Mouse (Mus musculus): Measurements from ENCODE around the gene Echdc3. TPM values are rescaled to one million over a fixed set of nuclear protein-coding genes. Genes with fewer than 3 reads are reported as not detected.
A peak's percentile ranks its signal among the peaks of the same experiment; 100 is the strongest.

Echdc3 gene
- polyA plus RNA-seq, 1 experiment from 2014 or later, result 7.0 TPM

GRCm38 (mm10) chr2:6189675-6189998 is 23.2 kb downstream of the Echdc3 start:
- no peaks in the 10 kb centered on the region for H3K27me3 ChIP-seq (ENCODE audit: control insufficient read depth, insufficient read depth, low read length)
- peaks cover 2% of the 10 kb centered on the region; the same call in 1 of the 2 replicates for H3K9me3 ChIP-seq (ENCODE audit: control insufficient read depth, low read length)
- ATAC-seq (ENCODE audit: low FRiP score, low TSS enrichment), result no peak
- H3K4me1 ChIP-seq (ENCODE audit: control insufficient read depth, insufficient read depth, low read length), result peaks cover 7% of the 10 kb centered on the region
- no peaks in the 10 kb centered on the region for H3K36me3 ChIP-seq (ENCODE audit: control insufficient read depth, insufficient read depth, low read length)
- H3K27ac ChIP-seq (ENCODE audit: low read depth, low read length), result no peak overlapping the region
- H3K9ac ChIP-seq (ENCODE audit: low read depth, low read length), result no peak overlapping the region
- no peak overlapping the region for H3K4me2 ChIP-seq (replicated peaks; ENCODE audit: low read depth, low read length)
- H3K4me3 ChIP-seq (ENCODE audit: low read length), result no peak overlapping the region
- 67% methylated on average over 2 of the region's 2 CpGs for WGBS

DNA sequence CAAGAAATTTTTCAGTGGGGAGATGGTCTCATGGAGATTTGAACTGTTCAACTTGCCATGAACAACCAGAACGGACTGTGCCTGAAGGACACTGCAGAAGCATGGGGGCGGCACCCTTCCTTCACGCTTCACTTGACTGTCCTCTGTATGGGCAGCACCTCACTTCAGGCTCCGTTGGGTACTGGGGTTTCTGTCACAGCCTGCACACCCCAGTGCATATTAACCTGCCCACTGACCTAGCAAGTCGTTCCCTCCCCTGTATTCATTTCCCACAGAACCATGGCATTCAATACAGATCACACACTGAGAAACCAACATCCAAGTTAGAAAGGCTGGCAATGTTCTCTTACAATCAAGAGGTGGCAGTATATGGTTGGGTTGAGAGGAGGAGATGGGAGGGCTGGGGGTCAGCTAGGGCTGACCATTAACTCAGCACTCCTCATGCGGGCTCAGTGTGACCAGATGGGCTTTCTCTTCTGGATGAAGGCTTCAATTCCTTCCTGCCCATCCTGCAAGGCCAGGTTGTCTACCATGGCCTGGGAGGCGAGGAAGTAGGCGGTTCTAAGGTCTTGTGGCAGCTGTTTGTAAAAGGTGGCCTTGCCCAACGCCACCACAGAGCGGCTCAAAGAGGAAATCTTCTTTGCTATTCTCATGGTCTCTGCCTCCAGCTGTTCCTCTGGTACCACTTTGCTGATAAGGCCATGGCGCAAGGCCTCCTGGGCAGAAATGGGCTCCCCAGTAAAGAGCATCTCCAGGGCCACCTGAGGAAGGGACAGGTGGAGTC is 23.8 kb downstream of the Echdc3 start:
- Histone ChIP-seq H3K27me3 (ENCODE audit: control insufficient read depth, insufficient read depth, low read length) (no peaks in the 10 kb centered on the region), H3K36me3 (ENCODE audit: control insufficient read depth, insufficient read depth, low read length) (no peaks in the 10 kb centered on the region), H3K9me3 (ENCODE audit: control insufficient read depth, low read length) (peaks cover 5% of the 10 kb centered on the region; the same call in 1 of the 2 replicates), H3K4me3 (ENCODE audit: low read length) (no peak overlapping the region), H3K4me2 (replicated peaks; ENCODE audit: low read depth, low read length) (no peak overlapping the region), H3K9ac (ENCODE audit: low read depth, low read length) (no peak overlapping the region), H3K27ac (ENCODE audit: low read depth, low read length) (no peak overlapping the region), H3K4me1 (ENCODE audit: control insufficient read depth, insufficient read depth, low read length) (peaks cover 7% of the 10 kb centered on the region)
- 63% methylated on average over 11 of the region's 11 CpGs for WGBS
- ATAC-seq (ENCODE audit: low FRiP score, low TSS enrichment), result peak; percentile 76

GRCm38 (mm10) chr2:6187418-6187817 is 25.4 kb downstream of the Echdc3 start:
- H3K9me3 ChIP-seq (ENCODE audit: control insufficient read depth, low read length), result peaks cover 5% of the 10 kb centered on the region; the same call in 1 of the 2 replicates
- H3K4me2 ChIP-seq (replicated peaks; ENCODE audit: low read depth, low read length), result no peak overlapping the region
- H3K4me1 ChIP-seq (ENCODE audit: control insufficient read depth, insufficient read depth, low read length), result peaks cover 7% of the 10 kb centered on the region; the same call in 1 of the 2 replicates
- ATAC-seq (ENCODE audit: low FRiP score, low TSS enrichment), result peak; percentile 68
- 45% methylated on average over 11 of the region's 11 CpGs for WGBS
- no peak overlapping the region for H3K9ac ChIP-seq (ENCODE audit: low read depth, low read length)
- no peaks in the 10 kb centered on the region for H3K27me3 ChIP-seq (ENCODE audit: control insufficient read depth, insufficient read depth, low read length)
- no peak overlapping the region for H3K27ac ChIP-seq (ENCODE audit: low read depth, low read length)
- no peak overlapping the region for H3K4me3 ChIP-seq (ENCODE audit: low read length)
- no peaks in the 10 kb centered on the region for H3K36me3 ChIP-seq (ENCODE audit: control insufficient read depth, insufficient read depth, low read length)

GRCm38 (mm10) chr2:6186913-6187312 is 25.9 kb downstream of the Echdc3 start:
- H3K9me3 ChIP-seq (ENCODE audit: control insufficient read depth, low read length), result peaks cover 5% of the 10 kb centered on the region; the same call in 1 of the 2 replicates
- H3K9ac ChIP-seq (ENCODE audit: low read depth, low read length), result no peak overlapping the region
- H3K27me3 ChIP-seq (ENCODE audit: control insufficient read depth, insufficient read depth, low read length), result no peaks in the 10 kb centered on the region
- H3K27ac ChIP-seq (ENCODE audit: low read depth, low read length), result no peak overlapping the region
- WGBS, result 49% methylated on average over 4 of the region's 4 CpGs
- no peak for ATAC-seq (ENCODE audit: low FRiP score, low TSS enrichment)
- H3K36me3 ChIP-seq (ENCODE audit: control insufficient read depth, insufficient read depth, low read length), result no peaks in the 10 kb centered on the region
- no peak overlapping the region for H3K4me3 ChIP-seq (ENCODE audit: low read length)
- H3K4me2 ChIP-seq (replicated peaks; ENCODE audit: low read depth, low read length), result no peak overlapping the region
- peaks cover 7% of the 10 kb centered on the region; the same call in 1 of the 2 replicates for H3K4me1 ChIP-seq (ENCODE audit: control insufficient read depth, insufficient read depth, low read length)

DNA sequence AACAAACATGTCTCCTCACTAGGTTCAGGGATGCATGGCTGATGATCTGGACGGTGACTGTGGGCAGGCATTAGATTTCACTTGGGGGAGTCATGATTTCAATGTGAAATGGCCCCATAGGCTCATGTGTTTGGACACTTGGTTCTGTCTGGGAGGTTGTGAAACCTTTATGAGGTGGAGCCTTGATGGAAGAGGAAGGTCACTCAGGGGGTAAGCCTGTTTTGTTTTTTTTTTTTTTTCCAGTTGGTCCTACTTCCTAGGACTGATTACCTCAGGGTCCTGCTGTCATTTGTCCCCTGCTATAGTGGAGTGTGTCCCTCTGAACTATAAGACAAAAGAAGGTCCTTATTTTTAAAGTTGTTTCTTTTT is 33.1 kb downstream of the Echdc3 start:
- H3K9me3 ChIP-seq (ENCODE audit: control insufficient read depth, low read length), result peaks cover 3% of the 10 kb centered on the region; the same call in 1 of the 2 replicates
- no peaks in the 10 kb centered on the region for H3K36me3 ChIP-seq (ENCODE audit: control insufficient read depth, insufficient read depth, low read length)

GRCm38 (mm10) chr2:6178901-6179748 is 33.7 kb downstream of the Echdc3 start:
- no peak overlapping the region for H3K27ac ChIP-seq (ENCODE audit: low read depth, low read length)
- no peak overlapping the region for H3K4me3 ChIP-seq (ENCODE audit: low read length)
- no peaks in the 10 kb centered on the region for H3K4me1 ChIP-seq (ENCODE audit: control insufficient read depth, insufficient read depth, low read length)
- H3K9ac ChIP-seq (ENCODE audit: low read depth, low read length), result no peak overlapping the region
- H3K9me3 ChIP-seq (ENCODE audit: control insufficient read depth, low read length), result no peaks in the 10 kb centered on the region
- 43% methylated on average over 16 of the region's 16 CpGs for WGBS
- H3K27me3 ChIP-seq (ENCODE audit: control insufficient read depth, insufficient read depth, low read length), result no peaks in the 10 kb centered on the region
- H3K4me2 ChIP-seq (replicated peaks; ENCODE audit: low read depth, low read length), result no peak overlapping the region
- H3K36me3 ChIP-seq (ENCODE audit: control insufficient read depth, insufficient read depth, low read length), result no peaks in the 10 kb centered on the region
- ATAC-seq (ENCODE audit: low FRiP score, low TSS enrichment), result peak; percentile 51

More for the DNA sequence above, 33.1 kb downstream of the Echdc3 start:
- H3K27ac ChIP-seq (ENCODE audit: low read depth, low read length), result no peak overlapping the region
- no peaks in the 10 kb centered on the region for H3K4me1 ChIP-seq (ENCODE audit: control insufficient read depth, insufficient read depth, low read length)
- no peak overlapping the region for H3K4me2 ChIP-seq (replicated peaks; ENCODE audit: low read depth, low read length)
- H3K27me3 ChIP-seq (ENCODE audit: control insufficient read depth, insufficient read depth, low read length), result no peaks in the 10 kb centered on the region
- ATAC-seq (ENCODE audit: low FRiP score, low TSS enrichment), result 0 out of 2 replicates have a peak, but pooled peaks have one; percentile 30
- no peak overlapping the region for H3K9ac ChIP-seq (ENCODE audit: low read depth, low read length)
- H3K4me3 ChIP-seq (ENCODE audit: low read length), result no peak overlapping the region
- 21% methylated on average over 1 of the region's 1 CpGs for WGBS

- no peak overlapping the region for H3K9ac ChIP-seq (ENCODE audit: low read depth, low read length)
- ATAC-seq (ENCODE audit: low FRiP score, low TSS enrichment), result peak; percentile 72; the same call in 1 of the 2 replicates
- WGBS, result 18% methylated on average over 3 of the region's 3 CpGs
Measured at GRCm38 (mm10) chr2:6173013-6173412, 39.8 kb downstream of the Echdc3 start.

DNA sequence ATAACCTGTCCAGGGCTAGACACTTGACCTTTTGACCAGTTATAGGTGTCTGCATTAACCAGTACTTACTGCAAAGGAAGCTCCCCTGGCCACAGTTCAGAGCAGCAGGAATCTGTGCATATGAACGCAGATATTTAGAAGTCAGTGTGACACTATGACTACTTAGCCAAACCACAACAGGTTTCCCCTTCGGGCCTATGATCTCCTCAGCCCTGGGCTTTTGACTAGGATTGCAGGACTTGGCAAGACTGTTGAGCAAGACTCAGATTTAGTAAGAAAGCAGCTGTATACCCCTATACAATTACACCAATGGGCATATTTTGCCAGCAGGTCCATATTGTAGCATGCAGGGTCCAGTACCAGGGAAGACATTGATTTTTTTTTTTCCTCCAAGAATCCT is 44.3 kb downstream of the Echdc3 start:
- no peak for ATAC-seq (ENCODE audit: low FRiP score, low TSS enrichment)
- H3K4me2 ChIP-seq (replicated peaks; ENCODE audit: low read depth, low read length), result no peak overlapping the region
- no peak overlapping the region for H3K9ac ChIP-seq (ENCODE audit: low read depth, low read length)
- H3K27me3 ChIP-seq (ENCODE audit: control insufficient read depth, insufficient read depth, low read length), result no peaks in the 10 kb centered on the region
- 85% methylated on average over 2 of the region's 2 CpGs for WGBS
- no peaks in the 10 kb centered on the region for H3K9me3 ChIP-seq (ENCODE audit: control insufficient read depth, low read length)
- no peaks in the 10 kb centered on the region for H3K36me3 ChIP-seq (ENCODE audit: control insufficient read depth, insufficient read depth, low read length)
- no peak overlapping the region for H3K4me3 ChIP-seq (ENCODE audit: low read length)
- no peaks in the 10 kb centered on the region; the same call in 1 of the 2 replicates for H3K4me1 ChIP-seq (ENCODE audit: control insufficient read depth, insufficient read depth, low read length)
- H3K27ac ChIP-seq (ENCODE audit: low read depth, low read length), result no peak overlapping the region

More at GRCm38 (mm10) chr2:6173013-6173412, 39.8 kb downstream of the Echdc3 start:
- H3K4me1 ChIP-seq (ENCODE audit: control insufficient read depth, insufficient read depth, low read length), result no peaks in the 10 kb centered on the region
- H3K4me3 ChIP-seq (ENCODE audit: low read length), result no peak overlapping the region
- H3K36me3 ChIP-seq (ENCODE audit: control insufficient read depth, insufficient read depth, low read length), result no peaks in the 10 kb centered on the region
- H3K9me3 ChIP-seq (ENCODE audit: control insufficient read depth, low read length), result no peaks in the 10 kb centered on the region
- H3K27me3 ChIP-seq (ENCODE audit: control insufficient read depth, insufficient read depth, low read length), result no peaks in the 10 kb centered on the region
- H3K4me2 ChIP-seq (replicated peaks; ENCODE audit: low read depth, low read length), result no peak overlapping the region
- H3K27ac ChIP-seq (ENCODE audit: low read depth, low read length), result no peak overlapping the region

All from kidney, embryonic 14.5 days (tissue).